Mouse (Mus musculus) left cerebral cortex, adult 8-10 months (tissue): ENCODE results near the gene Map4k4. TPM values are rescaled to one million over a fixed set of nuclear protein-coding genes. Genes with fewer than 3 reads are reported as not detected.

Source experiments
- DNase-seq, 2 experiments: peaks; one replicate each; pipeline ENCODE4 v3.0.0; 2022; ENCODE audit warnings: low spot score in 2 of 2
- total RNA-seq, 4 experiments: library from RNA; stranded (reverse); gene quantifications; 2 replicates each; pipeline ENCODE4 v1.2.4; 2022

The Map4k4 gene
- total RNA-seq = 100 to 1,000 TPM; 101 to 109 (median 108) TPM

DNA sequence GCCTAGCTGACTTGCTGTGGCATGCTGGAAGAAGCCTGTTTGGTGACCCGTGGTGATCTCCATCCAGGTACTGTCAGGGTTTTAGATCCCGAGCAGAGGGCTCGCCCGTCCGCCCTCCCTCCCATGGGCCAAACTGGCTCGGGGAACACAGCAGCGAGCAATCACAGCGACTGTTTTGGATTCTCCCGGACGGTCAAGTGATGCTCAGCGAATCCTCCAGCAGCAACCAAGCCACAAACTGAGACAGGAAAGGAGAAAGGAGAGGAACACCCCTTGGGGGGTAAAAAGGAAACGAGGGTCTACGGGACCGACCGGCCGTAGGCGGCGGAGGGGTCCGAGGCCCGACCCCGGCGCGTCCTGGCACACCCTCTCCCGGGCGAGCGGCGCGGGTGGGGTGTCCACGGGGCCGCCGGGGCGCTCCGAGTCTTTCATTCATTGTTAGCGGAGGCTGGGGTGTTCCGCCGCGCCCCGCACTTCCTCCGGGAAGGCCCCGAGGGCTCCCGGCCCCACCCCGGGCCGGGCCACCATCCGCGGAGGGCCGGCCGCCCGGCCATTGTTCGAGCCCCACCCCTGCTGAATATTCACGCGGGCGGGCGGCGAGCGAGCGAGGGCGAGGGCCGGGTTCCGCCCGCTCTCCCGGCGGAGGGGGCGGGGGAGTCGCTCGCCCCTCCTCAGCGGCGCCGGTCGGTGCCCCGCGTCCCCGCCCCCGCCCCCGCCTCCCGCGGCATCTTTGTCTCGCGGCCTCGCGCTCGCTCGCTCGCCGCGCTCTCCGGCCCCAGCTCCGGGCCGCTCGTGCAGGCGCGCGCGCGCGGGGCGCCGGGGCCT, at the start of gene Map4k4:
Gene Map4k4, plus strand, starts transcription at position 733 of the 825 bp plus-strand sequence.
- DNase-seq = peak; percentile 50

DNA sequence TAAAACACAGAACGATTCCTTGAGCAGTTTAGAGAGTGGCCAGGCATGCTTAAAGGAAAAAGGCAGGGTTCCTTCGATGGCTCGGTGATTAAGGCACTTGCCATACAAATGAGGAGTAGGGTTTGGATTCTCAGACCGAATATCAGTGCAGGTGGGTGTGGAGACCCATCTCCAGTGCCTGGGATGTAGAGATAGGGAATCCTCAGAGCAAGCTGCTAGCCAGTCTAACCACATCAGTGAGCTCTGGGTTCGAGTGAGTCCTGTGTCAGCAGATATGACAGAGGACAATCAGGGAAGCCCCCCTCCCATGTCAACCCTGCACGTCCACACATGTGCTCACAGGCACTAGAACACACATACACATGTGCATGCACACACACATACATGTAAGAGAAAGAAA, 44.8 kb upstream of the Map4k4 start:
- DNase-seq = no peak

- no peak for DNase-seq
Measured at GRCm38 (mm10) chr1:39856795-39857447, 43.8 kb upstream of the Map4k4 start.

GRCm38 (mm10) chr1:39857448-39857820, 43.3 kb upstream of the Map4k4 start:
- no peak for DNase-seq

DNA sequence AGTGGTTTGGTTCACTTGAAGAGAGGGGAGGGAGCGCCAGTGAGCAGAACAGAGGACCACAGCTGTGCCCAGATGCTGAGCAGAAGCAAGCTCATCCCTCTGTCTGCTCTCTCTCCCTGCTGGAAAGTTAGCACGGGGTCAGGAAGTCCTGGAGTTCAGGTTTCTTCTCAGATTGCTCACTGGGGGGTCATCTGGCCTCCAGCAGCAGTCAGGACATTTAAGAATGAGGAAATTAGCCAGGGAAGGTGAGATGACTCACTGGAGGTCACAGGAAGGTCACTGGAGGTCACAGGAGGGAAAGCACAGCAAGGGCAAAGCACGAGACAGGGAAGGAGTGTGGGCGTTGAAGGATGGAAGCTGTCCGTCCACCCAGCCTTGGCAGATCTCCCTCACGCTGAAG, 41.5 kb upstream of the Map4k4 start:
- DNase-seq = no peak

DNA sequence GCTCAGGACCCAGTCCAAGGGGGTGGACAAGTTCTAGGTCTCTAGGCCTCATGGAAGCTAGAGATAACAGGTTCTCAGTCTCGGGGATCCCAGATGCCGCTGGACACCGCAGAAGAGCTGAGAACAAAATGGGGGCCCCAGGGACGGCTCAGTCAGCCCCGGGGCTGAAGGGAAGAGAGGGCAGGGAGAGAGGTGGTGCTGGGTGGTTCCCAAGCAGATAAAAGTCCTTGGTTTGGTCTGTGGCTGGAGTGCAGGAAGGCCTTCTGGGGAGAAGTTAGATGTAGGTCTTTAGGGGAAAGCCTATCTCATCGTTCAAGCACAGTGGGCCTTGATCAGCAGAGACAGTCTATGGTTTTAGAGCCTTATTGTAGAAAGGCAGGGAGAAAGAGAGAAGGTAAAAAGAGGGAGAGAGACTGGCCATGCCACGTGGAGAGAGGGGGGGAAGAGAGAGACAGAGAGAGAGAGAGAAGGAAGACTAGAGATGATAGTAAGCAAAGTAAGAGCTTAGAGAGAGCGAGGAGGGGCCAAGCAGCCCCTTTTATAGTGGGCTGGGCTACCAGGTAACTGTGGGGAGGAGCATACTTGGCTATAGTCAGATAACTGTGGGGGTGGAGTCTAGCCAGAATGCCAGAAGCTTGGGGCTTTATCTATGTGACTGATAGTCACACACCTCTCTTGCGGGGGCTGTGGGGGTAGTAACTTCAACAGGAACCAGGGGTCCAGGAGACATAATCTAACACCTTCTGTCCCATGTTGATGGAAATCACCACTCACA, 34.2 kb upstream of the Map4k4 start:
- DNase-seq = no peak

GRCm38 (mm10) chr1:39867142-39867525, 33.6 kb upstream of the Map4k4 start:
- no peak for DNase-seq

DNA sequence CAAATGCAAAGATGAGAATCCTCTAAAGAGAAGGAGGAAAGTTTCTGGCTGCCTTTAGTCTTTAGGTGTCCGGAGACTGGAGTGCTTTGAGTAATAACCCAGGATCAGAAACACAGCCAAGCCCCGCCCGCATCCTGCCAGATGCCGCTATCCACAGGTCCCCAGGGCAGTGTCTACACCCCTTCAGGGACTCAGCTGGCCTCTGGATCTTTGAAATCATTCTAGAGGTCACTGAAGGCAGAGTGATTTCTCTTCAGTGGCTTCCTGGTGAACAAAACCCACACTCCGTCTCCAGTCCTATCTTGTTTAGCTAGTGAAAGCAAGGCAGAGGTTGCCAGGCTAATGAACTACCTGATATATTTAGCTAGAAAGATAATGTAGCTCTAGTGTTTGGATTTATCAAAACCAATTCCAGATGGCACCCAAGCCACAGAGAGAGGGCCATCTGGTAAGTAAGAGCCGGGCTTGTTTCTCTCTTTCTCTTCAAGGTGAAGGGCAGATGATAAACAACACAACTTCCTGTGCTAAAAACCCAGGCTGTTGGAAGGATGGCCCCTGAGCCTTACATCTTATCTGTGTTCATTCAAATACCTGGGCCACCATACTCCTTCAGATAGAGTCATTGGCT, 32.6 kb upstream of the Map4k4 start:
- DNase-seq = no peak

DNA sequence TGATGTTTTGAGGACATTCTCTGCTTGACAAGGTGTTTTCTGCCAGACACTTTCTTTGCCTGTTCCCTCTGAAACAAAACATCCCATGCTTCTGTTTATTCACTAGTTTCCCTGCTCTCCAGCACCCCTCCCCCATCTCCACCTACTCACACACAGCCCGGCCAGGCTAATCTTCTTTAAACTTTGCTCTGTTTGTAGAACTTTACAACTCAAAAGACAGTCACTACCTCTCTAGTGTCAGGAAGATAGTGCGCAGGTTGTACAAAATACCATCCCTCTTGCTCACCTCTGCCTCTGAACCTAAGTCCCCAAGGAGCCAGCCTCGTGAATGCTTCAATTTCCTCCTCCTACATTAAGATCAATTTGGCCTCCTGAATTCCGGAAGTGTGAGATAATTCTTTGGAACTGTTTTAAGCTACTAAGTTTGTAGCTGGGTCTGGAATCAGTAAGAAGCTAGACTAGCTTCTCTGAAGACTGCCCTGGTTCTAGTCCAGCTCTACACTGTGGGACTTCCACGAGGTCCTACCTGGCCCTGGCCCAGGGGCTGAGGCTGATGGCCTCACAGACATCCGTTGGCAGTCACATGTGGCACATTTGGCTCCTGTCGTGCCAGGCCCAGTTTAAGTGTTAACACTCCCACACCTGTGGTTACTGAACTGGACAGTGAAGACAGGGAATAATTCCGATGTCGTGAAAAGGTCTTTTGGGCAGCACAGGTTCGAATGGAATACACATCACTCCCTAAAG, 31.7 kb upstream of the Map4k4 start:
- no peak for DNase-seq

GRCm38 (mm10) chr1:39869721-39870201, 31.0 kb upstream of the Map4k4 start:
- no peak for DNase-seq

DNA sequence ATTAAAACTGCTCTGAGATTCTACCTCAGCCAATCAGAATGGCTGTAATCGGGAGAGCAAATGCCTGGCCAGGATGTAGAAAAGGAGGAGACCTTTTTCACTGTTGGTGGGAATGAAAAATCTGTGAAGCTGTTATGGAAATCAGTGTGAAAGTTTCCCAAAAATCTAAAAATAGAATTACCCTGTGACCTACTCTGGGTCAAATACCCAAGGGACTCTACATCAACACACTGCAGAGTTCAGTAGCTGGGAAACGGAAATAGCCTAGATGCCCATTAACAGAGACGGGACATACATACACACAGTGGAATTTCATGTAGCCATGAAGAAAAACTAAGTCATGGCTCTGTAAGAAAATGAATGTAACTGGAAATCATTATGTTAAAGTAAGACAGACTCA, 22.7 kb upstream of the Map4k4 start:
- no peak for DNase-seq

GRCm38 (mm10) chr1:39882505-39882904, 18.2 kb upstream of the Map4k4 start:
- no peak for DNase-seq

GRCm38 (mm10) chr1:39884803-39885515, 15.8 kb upstream of the Map4k4 start:
- DNase-seq = no peak

GRCm38 (mm10) chr1:39887997-39888396, 12.7 kb upstream of the Map4k4 start:
- no peak for DNase-seq

DNA sequence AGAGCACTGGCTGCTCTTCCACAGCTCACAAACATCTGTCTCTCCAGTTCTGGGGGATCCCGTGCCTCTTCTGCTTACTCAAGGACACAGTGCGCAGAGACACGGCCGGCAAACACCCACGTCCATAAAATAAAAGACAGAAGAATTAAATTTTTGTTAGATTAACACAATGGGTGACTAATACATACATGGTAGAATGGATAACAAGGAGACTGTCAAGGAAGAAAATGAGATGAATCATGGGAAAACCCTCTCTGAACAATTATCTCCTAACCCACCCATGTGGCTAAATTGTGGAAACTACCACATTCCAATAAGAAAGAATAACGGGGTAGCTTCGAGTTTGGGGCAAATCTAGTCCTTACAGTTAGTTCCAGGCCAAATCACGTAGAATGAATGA, 11.3 kb upstream of the Map4k4 start:
- DNase-seq = no peak

DNA sequence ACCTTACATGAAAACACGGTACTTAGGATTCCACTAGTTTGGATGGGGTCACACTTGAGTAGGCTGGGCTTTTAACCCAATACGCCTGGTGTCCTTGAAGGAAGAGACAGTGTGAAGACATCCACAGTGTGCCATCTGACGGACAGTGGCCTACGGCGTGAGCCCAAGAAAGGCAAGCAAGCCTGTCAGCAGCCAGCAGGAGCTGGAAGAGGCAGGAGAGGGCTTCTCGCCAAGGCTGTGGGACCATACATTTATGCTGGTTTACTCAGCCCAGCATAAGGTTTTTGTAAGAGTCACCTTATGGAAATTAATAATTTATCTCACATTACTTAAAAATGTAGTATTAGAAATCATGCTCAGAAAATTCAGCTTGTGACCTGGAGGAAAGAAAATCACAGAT, 10.7 kb upstream of the Map4k4 start:
- no peak for DNase-seq

- no peak for DNase-seq
Measured at GRCm38 (mm10) chr1:39893153-39893880, 7.4 kb upstream of the Map4k4 start.

DNA sequence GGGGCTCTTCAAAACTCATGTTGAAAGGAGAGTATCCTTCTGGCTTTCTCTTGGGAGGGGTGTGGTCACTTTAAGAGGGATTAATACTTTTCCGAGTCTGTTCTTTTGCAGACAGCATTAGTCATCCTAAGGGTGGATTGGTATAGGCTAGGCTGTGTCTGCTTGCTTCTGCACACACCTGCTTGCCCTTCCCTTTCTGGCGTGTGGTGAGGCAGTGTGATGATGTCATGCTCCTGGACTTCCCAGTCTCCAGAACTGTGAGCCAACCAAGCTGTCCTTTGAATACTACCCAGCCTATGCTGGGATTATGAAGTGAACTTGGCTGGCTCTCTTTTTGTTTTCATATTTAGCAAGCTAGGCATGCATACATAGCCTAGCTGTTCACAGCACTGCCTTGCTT, 5.6 kb upstream of the Map4k4 start:
- DNase-seq = no peak

- DNase-seq = no peak
Measured at GRCm38 (mm10) chr1:39895506-39895905, 5.2 kb upstream of the Map4k4 start.

DNA sequence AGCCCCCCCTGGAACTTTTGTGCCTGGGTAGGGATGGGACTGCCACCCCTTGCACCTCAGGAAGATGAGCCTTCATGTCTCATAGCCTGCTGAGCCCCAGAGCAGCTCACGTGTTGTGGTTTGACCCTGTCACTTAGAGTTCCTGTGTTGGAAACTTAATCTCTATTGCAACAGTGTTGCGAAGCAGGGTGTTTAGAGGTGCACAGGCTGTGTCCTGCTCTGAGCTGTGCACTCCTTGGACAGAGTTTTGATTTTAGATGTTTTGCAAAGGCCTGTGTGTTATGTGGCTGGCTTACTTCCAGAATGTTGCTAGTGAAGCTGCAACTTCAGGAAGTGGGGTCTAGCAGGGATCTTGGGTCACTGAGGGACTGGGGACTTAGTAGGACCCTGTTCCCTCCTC, 4.1 kb upstream of the Map4k4 start:
- no peak for DNase-seq
